Mouse (Mus musculus) lung, adult 18-20 months (tissue): ENCODE data around the gene Adad2.

Experiments used
- DNase-seq, 2 experiments: peaks; one replicate each; pipeline ENCODE4 v3.0.0; 2022; ENCODE audit warnings: mixed read lengths in 2 of 2

Gene Adad2

DNA sequence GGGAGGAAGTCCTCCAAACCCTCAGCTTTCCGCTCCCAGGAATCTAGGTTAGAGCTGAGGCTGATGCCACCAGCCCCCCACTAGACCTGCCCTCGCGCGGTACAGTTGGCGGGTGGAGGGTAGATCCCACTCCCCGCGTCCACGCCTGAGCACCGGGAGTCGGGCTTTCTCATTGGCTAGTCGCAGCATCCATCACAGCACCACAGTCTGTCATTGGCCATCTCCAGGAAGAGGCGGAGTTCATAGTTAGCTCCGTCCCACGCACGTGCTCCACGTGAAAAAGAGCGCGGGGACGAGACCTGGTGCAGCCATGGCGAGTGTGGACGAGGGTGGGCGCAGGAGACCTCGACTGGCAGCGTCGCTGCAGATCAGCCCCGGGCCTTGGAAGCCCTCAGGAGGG, at the start of gene Adad2:
Adad2 (plus strand) TSS at position 277 of the 400 bp plus-strand sequence.
- DNase-seq = no peak

- DNase-seq = no peak
Observed at GRCm38 (mm10) chr8:119563849-119564251, 48.7 kb upstream of the Adad2 start.

DNA sequence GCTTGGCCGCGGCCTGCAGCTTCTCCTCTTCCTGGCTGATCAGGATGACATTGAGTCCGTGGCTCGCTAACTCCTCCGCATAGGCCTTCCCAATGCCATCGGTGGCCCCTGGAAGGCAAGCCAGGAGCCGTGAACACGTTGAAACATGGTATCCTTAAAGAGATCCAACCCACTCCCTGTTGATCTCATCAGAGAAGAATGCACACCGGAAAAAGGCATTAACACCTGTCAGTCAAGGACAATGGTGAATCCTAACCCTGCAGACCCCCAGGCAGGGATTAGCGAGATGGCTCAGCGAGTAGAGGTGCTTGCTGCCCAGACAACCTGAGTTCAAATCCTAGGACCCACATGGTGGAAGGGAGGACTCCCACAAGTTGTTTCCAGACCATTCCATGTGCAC, 46.2 kb upstream of the Adad2 start:
- no peak for DNase-seq

- DNase-seq = no peak
Observed at GRCm38 (mm10) chr8:119568251-119568650, 44.3 kb upstream of the Adad2 start.

DNA sequence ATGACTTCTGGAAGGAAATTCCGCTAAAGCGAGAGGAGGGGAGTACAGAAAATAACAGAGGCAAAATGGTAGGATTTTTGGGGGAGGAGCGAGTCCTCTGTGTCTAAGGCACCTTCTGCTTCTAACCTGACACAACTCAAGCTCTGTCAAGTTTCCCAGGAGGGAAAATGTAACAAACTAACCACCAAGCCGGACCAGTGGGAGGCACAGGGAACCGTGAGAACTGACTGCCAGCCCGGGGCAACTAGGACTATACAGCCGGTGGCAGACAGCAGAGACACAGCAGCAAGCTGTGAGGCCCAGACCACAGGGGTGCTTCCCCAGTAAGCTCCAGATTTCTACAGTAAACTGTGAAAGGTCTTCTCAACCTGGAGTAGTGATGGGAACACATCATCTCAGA, 43.6 kb upstream of the Adad2 start:
- no peak for DNase-seq

GRCm38 (mm10) chr8:119569881-119570280, 42.7 kb upstream of the Adad2 start:
- no peak for DNase-seq

GRCm38 (mm10) chr8:119571135-119571534, 41.4 kb upstream of the Adad2 start:
- DNase-seq = no peak

DNA sequence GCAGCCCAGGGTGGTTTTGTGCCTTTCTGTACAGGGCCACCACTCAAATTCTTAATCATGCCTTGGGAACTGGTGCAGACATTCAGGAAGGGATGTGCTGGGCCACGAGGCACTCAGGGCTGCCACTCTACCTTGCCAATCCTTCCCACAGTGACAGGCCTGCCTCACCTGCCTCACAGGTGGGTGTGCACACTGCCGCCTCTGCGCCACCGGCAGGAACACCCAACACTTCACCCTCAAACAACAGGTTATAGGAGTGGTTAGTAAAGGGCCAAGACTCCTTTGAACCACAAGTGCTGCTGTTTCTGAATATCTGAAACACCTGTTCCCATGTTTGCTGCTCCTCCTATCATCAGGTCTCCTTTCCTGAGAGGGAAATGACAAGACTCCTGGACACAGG, 40.1 kb upstream of the Adad2 start:
- peak; percentile 37 to 59 for DNase-seq

DNA sequence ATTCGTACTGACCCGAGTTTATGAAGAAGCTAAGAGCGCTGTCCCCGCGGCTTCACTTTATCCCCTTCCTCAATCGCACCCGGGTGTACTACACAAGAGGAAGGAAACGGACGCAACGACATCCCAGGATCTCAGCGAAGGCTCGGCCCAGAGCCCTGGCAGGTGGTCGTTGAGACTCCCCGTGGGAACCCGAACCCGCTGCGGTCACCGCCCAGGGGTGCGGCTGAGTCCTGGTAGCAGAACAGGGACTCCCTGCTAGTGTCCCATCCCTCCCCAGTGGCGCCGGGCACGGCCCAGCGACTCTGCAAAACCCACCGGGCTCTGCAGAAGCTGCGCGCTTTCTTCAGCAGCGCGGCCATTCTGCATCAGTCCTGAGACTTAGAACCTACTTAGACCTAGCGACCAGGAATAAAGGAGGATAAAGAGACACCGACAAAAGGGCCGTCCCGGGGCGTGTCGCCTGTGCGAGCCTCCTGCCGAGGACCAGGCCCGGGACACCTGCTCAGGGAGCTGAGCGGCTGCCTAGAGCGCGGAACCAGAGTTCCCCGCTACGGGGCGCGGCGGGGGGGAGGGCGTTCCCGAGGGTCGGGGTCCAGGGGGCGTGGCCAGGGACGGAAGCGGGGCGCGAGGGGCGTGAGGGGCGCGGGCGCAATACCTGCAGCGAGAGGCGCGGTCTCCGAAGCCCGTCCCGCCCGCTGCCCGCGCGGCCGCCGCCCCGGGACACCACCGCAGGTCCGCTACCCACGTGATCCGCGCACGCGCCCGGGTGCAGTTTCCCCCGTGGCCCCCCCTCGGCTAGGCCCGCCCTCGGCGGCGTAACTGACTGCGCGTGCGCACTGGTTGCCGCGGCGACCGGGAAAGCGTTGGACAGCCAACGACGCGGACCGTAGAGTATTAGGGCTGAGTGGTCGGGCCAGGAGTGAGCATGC, 37.8 kb upstream of the Adad2 start, which contains the start of the genes Hsdl1 and Dnaaf1:
Hsdl1 (minus strand) TSS at position 747 of the 929 bp plus-strand sequence.
Dnaaf1 (plus strand) TSS at position 799 of the 929 bp plus-strand sequence.
- peak; percentile 95 to 97 for DNase-seq

DNA sequence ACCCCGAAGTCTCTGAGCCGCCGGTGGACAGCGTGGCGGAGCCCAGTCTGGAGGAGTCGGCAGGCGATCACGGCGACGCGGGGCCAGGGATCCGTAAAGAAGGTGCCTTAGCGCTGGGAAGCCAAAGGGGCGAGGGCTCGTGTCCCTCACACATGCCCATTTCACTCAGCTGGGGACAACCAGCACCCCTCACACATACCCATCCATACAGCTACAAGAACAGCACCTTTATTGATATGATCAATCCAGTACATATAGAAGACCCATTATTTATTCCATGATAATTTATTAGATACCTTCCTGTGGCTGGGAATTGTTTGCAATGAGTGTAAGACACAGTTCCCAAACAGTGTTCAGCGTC, 37.2 kb upstream of the Adad2 start:
- no peak for DNase-seq

DNA sequence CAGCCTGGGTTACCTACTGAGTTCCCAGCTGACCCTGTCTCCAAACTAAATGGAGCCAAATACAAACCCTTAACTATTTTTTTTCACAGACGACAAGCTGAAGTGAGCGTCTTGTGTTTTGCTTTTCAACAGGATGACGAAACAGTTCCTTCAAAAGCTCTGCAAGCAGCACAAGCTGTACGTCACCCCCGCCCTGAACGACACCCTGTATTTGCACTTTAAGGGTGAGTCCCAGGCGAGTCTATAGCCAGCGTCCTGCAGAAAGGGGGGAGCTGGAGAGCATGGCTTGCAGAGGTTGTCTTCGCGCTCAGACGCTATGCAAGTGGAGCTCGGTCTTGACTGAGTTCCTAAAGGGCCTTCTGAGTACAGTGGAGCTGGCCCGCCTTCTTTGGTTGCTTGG, 33.5 kb upstream of the Adad2 start:
- no peak for DNase-seq

DNA sequence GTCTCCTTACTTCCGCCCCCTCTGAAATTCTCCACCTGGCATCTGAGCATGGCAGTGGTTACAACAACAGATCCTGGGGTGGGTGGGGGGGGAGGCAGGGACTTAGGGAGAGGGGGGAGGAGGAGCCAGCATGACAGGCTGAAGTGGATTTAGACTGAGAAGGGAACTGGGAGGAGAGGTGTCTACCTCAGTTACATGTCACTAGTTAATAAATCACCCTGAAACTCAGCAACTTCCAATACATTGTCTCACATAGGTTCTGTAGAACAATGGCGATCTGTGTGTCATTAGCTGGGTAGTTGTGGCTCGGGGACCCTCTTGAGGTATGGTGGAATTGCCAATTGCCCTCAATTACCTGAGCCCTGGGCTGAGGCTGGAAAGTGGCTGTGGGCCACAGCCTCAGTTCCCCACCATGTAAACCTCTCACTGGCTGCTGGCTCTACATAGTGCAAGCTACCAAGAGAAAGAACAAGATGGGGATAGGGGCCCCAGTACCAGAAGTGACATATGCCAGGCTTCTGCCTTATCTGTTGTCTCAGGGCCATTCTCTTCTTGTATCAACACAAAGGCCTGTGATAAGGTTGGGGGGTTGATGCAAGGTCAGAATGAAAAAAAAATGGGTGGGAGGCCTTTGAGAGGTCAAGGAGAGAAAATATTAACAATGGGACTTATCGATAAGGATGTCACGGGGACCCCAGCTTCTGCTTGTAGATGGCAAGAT, 31.9 kb upstream of the Adad2 start:
- DNase-seq = no peak

DNA sequence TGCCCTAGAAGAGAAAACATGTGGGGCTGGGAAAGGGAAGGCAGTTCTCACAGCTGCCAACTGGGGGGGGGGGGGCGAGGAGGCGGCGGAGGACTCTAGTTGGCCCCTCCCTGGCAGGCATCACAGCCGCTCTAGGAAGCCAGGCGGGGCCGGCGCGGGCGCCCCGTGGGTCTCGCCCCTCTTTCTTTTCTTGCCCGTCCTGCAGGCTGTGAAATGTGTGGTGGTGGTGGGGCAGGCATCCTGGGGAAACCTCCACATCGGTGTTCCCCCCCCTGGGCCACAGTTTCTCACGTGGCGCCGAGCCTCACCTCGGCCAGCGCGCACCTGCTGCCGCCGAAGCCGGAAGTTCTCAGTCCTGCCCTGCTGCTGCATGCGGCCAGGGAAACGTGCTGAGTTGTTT, 26.6 kb upstream of the Adad2 start:
- DNase-seq = no peak

- no peak for DNase-seq
Observed at GRCm38 (mm10) chr8:119588321-119588720, 24.2 kb upstream of the Adad2 start.

DNA sequence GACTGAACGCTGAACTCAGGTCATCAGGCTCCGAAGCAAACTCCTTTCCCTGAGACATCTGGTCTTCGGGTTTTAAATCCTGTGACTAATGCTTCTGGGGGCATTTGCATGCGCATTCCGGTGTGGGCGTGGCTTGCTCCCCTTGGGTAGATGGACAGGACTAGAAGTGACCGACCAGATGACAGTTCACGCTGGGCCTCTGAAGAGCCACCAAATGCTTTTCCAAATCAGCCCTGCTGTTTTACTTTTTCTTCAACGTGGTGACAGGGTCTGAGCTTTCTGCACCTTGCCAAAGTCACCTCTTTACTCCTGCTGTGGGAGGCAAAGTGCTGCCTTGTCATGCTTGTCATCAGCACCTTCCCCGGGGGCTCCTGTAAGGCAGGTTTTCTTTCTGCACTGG, 23.7 kb upstream of the Adad2 start:
- no peak for DNase-seq

- no peak for DNase-seq
Observed at GRCm38 (mm10) chr8:119590348-119590747, 22.2 kb upstream of the Adad2 start.

- DNase-seq = no peak
Observed at GRCm38 (mm10) chr8:119591456-119591855, 21.1 kb upstream of the Adad2 start.

DNA sequence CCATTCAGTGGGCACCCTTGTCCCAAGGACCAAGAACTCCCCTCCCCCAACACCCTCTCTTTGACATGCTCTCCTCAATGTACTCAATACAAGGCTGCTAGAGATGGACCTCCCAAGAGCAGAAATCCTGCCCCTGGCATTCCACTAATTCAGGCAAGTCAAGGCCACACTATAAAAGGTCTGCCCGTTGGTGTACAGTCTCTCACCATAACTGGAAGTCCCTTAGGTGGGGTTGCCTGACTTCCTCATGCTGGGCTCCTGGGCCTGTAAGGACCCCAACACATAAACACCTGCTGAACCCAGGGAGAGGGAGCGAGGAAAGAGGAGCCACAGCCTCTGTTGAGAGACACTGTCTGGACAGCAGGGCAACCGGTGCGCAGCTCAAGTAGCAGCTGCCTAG, 8.8 kb upstream of the Adad2 start:
- no peak for DNase-seq

GRCm38 (mm10) chr8:119604398-119604803, 8.1 kb upstream of the Adad2 start:
- DNase-seq = no peak

- DNase-seq = peak; percentile 91 to 95
Observed at GRCm38 (mm10) chr8:119604996-119605395, 7.6 kb upstream of the Adad2 start, which contains the start of gene Taf1c. Gene Taf1c, minus strand, starts transcription at chr8:119605222.

- DNase-seq = no peak
Observed at GRCm38 (mm10) chr8:119606224-119606623, 6.3 kb upstream of the Adad2 start.

DNA sequence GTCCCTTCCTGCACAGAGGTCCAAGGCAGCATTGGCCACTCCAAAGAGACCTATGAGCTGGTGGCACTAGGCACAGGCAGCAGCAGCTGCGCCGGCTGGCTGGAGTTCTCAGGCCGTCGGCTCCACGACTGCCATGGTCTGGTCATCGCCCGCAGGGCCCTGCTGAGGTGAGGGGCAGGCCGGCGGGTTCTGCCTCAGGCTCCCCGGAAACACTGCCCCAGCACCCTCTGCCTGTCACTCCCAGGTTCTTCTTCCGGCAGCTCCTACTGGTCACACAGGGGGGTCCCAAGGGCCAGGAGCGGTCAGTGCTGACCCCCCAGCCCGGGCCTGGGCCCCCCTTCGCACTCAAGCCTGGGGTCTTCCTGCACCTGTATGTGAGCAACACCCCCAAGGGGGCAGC, 2.5 kb downstream of the Adad2 start:
- no peak for DNase-seq

- no peak for DNase-seq
Observed at GRCm38 (mm10) chr8:119616358-119616757, 3.8 kb downstream of the Adad2 start.

DNA sequence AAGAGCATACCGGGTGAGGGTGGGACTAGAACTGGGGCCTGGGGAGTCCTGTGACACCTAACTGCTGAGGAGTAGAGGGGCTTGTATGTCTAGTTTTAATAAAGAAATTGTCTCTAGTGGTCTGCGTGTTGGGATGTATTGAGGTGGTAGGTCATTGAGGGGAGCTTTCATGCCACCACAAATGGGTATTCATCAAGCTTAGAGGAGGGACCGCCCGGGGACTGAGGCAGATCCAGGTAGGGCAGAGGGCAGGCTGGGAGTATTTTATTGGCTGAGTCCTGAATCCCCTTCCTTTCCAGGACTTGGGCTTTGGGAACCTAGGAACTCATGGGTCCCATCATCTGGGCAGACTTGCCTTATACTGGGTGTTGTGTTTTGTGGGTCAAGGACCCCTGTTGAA, 4.3 kb downstream of the Adad2 start:
- no peak for DNase-seq
